Mouse (Mus musculus) liver, postnatal 0 days (tissue): ENCODE measurements around the gene Cadm4.

Experiments used
- CTCF ChIP-seq: sonication (generic); IDR thresholded peaks from 2 replicates; pipeline ENCODE4 v1.5.1; 2016; ENCODE audit warnings: antibody characterized with exemption, low read depth
- EP300 ChIP-seq: IDR thresholded peaks from 2 replicates; pipeline ENCODE4 v1.6.1; 2016; ENCODE audit warnings: antibody characterized with exemption, low read depth, mild to moderate bottlenecking

DNA sequence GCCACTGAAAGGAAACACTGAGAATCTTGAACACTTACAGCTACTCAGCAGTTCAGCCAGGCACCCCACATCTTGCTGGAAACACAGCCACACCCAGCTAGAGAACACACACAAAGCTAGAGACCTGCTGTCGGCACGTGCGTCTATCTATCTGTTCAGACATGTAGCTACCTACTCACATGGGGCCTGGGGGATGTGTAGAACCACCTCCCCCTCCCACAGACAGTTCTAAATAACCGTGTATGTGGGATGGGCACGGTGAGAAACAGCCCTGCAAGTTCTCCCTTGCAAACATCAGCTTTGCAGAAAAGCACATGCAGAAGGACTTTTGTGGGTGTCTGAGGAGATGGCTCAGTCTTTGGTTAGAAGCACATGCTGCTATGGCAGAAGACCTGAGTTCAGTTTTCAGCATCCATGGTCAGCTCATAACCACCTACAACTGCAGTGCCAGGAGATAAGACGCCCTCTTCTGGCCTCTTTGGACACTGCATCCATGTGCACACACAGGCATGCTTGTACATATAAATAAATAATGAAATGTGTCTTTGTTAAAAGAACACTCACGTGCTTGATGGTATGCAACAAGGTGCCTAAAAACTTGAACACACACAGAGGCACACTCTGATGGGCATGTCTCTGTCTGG is 35.0 kb upstream of the Cadm4 start:
- TF ChIP-seq EP300 = no peak
- TF ChIP-seq CTCF = peak; percentile 38
